Mouse (Mus musculus): ENCODE data around the gene Rab11a.
A peak's percentile ranks its signal among the peaks of the same experiment; 100 is the strongest.

Gene Rab11a

DNA sequence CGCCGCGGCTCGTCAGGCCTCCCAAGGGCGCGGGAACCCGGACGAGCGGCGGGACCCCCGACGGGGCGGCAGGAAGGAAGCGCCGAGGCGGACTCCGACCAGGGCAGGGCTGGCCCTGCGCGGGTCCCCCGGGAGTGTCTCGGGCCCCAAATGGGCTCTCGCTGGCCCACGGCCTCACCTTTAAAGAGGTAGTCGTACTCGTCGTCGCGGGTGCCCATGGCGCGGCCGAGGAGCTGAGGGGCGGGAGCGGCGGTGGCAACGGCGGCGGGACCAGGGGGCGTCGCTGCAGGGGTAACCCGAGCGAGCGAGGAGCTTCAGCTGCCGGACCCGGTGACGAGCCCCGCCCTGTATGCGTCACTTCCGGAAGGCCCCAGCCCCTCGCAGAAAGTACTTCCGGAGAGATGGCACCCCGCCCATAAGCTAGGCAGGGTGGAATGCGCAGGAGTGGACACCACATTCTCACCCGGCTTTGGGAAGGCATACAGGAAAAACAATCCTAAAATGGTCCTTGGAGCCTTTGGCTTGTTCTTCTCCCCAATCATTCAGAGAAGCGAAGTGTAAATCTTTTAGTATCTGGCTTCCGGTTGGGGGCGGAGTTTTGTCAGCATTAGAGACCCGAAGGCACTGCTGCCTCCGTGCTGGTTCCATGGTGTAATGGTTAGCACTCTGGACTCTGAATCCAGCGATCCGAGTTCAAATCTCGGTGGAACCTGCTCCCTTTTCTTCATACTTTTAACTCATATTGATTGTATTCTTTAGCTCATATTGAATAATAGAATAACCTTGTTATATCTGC lies at the start of gene Rab11a:
Rab11a (minus strand) TSS at position 353 of the 796 bp plus-strand sequence.
- peak; percentile 73 for DNase-seq (ENCODE audit: extremely low read depth, low read depth)

DNA sequence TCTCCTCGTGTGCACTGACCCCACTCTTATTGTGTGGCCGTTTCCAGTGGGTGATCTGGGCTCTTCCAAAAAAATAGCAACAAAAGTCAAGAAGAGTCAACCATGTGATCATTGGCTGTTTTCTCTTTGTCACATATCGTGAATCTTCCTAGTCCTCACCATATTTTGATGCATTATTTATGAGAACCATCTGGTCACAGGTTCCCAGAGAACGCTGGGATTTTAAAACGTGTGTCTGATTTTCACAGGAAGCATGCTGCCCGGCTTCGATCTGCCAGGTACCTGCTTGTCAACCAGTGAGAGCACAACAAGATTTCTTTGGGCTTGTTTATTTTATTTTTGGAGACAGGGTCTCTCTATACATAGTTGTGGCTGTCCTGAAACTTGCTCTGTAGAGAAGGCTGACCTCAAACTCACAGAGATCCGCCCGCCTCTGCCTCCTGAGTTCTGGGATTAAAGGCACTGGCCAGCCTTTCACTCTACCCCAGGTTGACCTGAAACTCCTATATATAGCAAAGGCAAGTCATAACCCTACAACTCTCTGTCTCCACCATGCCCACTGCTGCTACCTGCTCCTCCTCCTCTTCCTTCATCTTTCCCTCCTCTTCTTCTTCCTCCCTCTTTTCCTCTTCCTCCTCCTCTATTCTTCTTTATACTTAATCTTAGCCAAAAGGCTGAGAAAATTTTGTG lies 48.8 kb upstream of the Rab11a start:
- DNase-seq (ENCODE audit: extremely low read depth, low read depth), result no peak

DNA sequence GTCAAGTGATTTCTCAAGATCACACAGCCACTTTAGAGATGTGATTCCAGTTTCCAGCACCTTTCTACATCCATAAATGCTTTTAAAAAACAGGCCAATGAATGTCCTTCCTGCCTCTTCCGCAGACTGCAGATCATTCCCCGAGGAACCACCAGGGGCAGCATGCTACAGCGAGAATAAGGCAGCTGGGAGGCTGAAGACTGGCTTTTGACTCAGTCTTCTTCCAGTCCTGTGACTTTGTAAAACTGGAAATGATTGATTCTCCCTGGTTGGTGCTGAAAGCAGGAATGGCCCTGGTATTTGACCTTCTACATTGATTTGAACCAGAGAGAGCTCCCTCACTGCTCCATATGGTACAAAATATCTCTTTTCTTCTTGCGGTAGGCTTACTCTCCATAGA lies 47.3 kb upstream of the Rab11a start:
- DNase-seq (ENCODE audit: extremely low read depth, low read depth), result no peak

DNA sequence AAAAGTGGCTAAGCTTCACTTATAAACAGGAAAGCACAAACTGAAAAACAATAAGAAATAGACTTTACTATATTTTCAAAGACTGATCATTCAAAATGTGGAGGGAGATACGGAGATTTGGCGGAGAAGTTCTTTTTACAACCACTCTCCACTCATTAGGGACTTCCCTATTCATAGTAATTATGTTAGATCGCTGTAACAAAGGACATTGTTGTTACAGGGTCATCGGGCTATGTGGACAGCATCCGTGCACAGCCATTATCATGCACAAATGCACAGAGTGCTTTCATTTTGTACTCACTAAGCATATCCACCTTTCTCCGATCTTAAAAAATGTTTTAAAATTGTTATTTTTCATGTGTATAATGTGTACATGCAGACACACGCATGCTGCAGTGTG lies 46.0 kb upstream of the Rab11a start:
- no peak for DNase-seq (ENCODE audit: extremely low read depth, low read depth)

DNA sequence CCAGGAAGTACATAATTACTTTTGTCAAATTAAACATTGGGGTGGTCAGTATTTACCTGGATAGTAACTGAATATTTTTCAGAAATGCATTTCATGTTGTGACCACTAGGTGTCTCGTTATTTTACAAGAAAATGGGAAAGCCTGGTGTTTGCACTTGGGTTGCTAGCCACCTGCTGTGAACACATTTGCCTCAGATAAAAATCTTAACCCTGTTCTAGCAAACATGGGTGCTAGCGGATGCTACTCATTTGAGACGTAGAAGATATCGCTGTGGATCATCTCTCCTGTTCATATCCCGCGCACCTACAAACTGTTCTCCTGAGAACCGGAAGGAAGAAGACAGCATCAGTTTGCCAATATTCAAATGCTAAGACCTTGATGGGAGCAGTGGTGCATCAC lies 42.1 kb upstream of the Rab11a start:
- no peak for DNase-seq (ENCODE audit: extremely low read depth, low read depth)

DNA sequence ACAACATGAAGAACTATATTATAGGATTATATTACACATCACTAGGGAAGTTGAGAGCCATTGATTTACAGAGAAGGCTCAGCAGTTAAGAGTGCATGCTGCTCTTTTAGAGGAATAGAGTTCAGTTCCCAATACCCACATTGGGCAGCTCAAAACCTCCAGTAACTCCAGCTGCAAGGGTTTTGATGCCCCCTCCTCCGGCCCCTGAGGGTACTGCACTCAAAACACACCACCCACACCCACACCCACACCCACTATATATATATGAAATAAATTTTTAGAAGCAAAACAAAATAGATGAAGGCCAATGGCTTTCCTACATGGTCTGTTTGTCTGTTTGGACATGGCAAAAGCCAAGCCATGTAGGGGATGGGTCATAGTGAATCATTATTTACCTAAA lies 40.6 kb upstream of the Rab11a start:
- DNase-seq (ENCODE audit: extremely low read depth, low read depth), result no peak

DNA sequence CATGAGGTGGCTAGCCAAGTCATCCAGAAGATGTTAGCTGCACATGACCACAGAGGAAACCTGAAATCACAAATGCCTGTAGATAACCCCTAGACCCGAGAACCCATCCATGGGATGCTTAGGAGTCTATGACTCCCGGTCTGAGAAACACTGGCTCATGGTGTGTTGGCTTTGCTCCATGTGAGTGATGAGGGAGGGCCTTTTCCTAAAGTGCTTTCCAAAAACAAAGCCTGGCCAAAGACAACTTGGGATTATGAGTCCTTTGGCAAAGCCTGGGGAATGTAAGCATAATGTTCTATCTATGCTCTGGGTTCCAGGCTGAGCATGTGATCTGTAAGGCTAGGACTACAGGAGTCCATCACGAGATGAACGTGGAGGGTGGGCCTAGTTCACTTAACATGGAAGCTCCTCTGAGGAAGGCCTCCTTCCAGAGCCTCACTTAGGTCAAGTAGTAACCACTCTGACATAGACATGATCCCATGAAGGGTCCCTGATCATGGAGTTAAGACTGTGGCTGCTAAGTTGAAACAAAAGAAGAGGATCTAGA lies 40.0 kb upstream of the Rab11a start:
- no peak for DNase-seq (ENCODE audit: extremely low read depth, low read depth)

DNA sequence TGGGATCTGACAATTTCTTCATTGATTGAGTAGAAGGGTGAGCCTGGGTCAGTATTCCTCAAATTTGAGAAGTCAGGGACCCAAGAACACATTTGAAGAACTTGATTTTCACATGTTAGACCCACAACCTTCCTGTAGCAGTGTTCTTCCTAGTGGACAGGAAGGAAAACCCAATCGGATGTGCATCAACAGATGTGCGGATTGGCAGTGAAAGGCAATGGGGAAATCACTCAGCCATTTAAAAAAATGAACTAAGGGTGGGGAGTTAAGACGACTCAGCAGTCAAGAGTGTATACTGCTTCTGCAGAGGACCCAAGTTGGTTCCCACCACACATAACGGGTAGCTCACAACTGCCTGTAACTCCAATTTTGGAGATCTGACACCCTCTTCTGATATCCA lies 37.9 kb upstream of the Rab11a start:
- DNase-seq (ENCODE audit: extremely low read depth, low read depth), result no peak

DNA sequence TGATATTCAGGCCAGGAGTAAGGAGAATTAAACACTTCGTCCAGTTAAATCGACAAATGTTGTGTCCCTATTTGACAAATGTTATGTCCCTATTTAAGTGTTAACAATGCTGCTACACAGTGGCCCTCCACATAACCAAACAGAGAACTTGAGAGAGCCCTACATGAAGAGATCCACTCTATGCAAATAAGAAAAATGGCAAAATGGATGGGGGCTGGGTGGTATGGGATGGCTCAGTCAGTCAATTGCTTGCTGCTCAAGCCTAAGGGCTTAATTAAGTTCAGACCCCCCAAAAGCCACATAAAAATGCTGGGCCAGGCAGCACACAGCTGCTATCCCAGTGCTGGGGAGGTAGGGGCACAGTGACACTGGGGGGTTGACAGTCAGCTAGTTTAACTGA lies 37.3 kb upstream of the Rab11a start:
- no peak for DNase-seq (ENCODE audit: extremely low read depth, low read depth)

DNA sequence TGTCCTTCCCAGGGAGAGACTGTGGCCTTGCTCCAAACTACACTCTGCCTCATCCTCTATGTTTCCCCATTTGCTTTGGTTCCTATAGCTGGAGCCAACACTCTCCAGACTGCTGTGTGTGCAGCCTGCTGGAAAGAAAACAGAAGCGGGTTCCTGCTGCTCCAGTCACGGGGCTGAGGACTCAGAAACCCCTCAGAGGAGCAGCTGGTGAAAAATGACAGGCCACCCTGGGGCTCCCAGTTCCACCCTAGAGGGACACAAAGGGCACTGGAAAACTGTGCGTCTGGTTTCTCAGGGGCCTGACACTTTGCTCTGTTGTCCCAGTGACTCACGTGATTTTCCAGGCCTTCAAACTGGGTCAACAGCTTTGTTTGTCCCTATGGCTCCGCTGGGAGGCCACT lies 36.9 kb upstream of the Rab11a start:
- no peak for DNase-seq (ENCODE audit: extremely low read depth, low read depth)

DNA sequence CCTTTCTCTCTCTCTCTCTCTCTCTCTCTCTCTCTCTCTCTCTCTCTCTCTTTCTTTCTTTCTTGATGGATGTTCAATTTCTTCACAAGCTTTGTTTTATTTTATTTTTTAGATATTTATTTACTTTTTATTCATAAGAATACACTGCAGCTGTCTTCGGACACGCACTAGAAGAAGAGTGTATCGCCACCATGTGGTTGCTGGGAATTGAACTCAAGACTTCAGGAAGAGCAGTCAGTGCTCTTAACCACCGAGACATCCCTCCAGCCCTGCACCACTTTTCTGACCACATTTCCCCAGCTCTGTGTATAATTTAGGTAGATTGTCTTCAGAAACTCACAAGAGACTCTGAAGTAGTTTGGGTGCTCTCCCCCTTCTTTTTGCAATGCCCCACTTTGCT lies 36.4 kb upstream of the Rab11a start:
- no peak for DNase-seq (ENCODE audit: extremely low read depth, low read depth)

DNA sequence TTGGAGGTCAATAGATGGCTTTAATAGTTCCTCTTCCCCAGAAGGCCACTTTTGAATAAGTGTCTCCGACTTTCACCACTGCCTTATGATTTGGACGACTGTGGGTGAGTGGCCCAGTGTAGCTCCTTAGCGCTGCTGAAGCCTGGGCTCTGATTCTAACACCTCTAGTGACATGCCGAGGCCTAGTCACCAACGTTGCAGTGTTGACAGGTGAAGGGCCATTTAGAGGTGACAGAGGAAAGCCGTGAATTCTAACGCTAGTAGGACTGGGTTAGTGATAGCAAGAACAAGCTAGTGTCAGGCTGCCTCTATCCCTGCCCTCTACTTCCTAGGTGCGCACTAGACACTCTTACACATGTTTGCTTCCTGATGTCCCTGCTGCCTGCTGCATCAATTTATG lies 35.7 kb upstream of the Rab11a start:
- DNase-seq (ENCODE audit: extremely low read depth, low read depth), result no peak

DNA sequence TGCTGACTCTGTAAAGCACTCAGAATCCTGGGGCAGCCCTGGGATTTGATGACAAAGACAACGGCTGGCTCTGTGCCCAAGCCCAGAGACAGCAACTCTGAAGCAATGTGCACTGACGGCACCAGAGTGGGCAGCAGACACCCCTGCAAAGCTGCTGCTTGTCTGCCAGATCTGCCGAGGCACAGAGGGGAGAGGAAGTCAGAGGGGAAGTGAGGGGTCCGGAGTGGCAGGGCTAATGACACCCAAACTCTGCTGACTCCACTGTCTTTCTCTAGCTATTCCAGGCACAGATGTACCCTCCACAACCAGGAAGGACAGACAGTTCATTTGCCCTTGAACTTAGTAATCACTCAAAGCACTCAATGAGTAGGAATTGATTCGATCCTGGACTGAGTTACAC lies 33.7 kb upstream of the Rab11a start:
- no peak for DNase-seq (ENCODE audit: extremely low read depth, low read depth)

DNA sequence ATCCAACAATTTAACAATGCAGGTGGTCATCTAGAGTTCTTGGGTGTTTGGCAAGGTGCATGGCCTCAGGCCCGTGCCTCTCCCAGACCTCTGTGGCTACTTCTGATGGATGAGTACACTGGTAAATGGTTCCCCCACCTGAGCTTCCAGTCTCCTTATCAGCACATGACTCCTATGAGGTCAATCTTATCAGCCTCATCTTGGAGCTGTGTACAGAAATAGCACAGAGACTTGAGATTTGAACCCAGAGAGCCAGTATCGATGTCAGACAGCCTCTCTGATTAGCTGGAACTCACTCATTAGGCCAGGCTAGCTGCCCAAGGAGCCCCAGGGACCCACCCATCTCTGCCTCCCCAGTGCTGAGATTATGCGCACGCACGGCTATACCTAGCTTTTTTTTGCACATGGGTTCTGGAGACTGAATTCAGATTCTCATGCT lies 32.9 kb upstream of the Rab11a start:
- DNase-seq (ENCODE audit: extremely low read depth, low read depth), result no peak

DNA sequence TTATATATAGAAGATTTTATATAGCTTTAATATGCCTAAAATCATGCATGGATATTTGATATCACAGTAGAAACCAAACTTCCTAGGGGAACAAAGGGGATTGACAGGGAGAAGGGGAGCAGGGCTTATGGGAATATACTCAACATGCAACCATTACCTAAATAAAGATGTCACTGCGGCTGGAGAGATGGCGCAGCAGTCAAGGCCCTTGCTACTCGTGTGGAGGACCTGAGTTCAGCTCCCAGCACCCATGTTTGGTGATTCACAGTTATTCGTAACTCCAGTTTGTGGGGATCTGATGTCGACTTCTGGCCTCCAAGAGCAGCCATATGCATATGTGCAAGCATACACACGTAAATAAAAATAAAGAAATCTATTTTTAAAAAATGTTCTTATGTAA lies 32.4 kb upstream of the Rab11a start:
- DNase-seq (ENCODE audit: extremely low read depth, low read depth), result no peak

DNA sequence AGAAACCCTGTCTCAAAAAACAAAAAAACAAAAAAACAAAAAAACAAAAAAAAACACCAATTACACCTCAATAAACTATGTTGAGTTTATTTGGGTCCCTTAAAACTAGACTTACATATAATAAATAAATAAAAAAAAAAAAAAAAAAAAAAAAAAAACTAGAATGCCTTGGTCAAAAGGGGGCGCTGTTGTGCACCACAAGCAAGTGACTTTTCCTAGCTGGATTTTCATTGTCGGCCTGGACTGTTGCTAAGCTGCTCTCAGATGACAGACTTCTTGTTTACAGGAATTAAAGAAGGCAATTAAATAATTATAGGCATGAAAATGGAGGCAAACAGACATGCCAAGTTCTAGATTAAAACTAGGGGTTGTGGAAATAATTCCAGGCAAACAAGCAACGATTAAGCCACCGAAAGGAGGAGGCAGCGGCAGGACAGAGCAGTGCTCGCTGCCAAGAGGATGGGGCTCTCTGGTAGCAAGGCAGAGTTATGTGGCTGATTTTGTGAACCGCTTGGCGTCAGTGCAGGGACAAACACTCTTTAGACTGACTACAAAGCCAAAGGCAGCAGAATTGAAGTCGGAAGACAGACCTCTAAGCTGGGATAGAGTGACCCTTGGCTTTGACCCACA lies 31.6 kb upstream of the Rab11a start:
- DNase-seq (ENCODE audit: extremely low read depth, low read depth), result no peak

DNA sequence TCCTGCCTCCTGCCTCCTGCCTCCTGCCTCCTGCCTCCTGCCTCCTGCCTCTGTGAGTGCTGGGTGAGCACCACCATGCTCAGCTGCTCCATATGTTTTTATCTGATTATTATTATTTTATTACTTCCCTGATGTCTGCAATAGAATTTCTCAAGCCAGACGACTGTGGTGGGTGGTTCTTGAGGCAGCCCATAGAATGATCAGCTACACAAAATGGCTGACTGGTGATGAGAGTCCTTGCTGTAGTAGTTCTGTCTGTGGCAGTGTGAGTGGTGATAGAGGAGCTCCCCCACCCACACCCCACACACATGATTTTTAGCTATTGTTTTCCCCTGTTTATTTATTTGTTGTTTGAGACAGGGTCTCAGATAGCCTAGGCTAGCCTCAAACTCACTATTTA lies 30.2 kb upstream of the Rab11a start:
- DNase-seq (ENCODE audit: extremely low read depth, low read depth), result no peak

DNA sequence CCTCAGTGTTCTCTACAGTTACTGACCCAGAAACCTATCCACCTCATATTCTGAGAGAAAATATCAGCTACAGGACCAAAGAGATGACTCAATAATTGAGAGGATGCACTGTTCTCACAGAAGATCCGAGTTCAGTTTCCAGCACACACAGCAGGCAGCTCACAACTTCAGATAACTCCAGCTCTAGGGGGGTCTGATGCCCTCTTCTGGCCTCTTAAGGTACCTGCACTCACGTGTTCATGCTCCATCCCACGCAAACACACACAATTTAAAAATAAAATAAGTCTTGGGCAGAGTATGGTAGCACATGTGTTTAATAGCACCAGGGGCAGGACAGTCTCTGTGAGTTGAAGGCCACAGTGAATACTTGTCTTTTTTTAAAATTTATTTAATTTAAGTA lies 28.6 kb upstream of the Rab11a start:
- no peak for DNase-seq (ENCODE audit: extremely low read depth, low read depth)

DNA sequence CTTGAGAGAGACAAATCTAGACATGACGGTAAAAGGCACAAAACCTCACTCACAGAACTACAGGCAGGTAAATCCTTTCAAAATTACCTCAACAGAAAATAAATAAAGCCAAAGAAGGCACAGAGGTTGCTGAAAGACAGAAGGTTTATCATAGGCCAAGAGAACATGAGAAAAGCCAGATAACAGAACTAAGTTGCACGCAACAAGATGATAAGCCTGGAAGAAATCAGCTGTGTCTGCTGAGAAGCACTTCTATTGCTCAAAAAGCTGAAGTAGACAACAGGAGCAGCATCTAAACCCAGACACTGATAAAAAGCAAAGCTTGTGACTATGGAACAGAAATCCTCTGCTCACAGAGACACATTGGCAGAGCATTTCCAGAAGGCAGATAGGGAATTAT lies 27.3 kb upstream of the Rab11a start:
- DNase-seq (ENCODE audit: extremely low read depth, low read depth), result no peak

DNA sequence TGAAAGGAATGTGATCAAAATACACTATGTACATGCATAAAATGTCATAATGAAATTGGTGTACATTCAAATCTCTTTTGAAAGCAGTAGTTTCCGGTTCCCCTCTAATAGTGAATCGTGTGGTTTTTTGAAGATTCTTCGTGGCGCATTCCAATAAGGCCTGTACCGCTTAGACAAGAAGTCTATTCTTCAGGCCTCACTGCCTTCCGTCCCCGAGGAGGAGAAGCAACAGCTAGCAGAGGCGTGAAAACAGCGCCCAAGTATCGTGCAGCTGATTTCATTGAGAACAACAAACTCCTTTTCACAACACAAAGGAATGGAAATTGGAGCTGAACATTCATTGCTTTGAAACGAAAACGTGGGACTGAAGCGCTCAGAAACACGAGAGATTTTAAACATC lies 20.5 kb upstream of the Rab11a start:
- DNase-seq (ENCODE audit: extremely low read depth, low read depth), result no peak

DNA sequence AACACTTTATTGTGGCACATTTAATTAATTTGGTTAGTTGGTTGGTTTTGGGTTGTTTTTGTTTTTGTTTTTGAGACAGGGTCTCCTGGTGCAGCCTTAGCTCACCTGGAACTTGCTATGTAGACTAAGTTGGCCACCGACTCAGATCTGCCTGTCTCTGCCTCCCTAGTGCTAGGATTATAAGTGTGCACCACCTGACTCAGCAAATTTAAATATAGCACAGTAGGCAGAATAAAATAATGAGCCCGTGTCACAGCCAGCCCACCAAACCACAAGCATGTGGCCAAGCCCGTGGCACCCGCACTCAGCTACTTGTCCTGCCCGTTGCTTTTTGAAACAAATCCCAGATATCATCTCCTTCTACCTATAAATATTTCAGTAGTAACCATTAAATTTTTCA lies 15.0 kb upstream of the Rab11a start:
- no peak for DNase-seq (ENCODE audit: extremely low read depth, low read depth)

DNA sequence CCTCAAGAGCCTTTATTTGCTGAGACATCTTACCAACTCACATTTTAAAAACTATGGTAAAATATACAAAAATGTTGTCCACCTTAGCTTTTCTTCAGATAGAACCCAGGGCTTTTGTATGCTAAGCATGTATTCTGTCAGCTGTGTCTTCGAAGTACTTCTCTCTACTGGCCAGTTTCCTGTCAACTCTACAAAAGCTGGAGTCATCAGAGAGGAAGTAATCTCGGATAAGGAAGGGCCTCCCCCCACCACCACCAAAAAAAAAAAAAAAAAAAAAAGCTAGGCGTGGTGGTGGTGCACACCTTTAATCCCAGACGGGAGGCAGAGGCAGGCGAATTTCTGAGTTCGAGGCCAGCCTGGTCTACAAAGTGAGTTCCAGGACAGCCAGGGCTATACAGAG lies 11.8 kb upstream of the Rab11a start:
- peak; percentile 42 for DNase-seq (ENCODE audit: extremely low read depth, low read depth)
